Mouse (Mus musculus) embryonic fibroblast, embryonic 13.5 days (primary cell): ENCODE measurements around the gene Sept1.
A peak's percentile ranks its signal among the peaks of the same experiment; 100 is the strongest.

Experiments used
- CTCF ChIP-seq: IDR thresholded peaks from 2 replicates; pipeline ENCODE4 v1.5.1; 2011; ENCODE audit warnings: mild to moderate bottlenecking, control low read depth, low read length, moderate library complexity, borderline replicate concordance; ENCODE audit not compliant: insufficient read depth
- POLR2A ChIP-seq: IDR thresholded peaks from 2 replicates; pipeline ENCODE4 v1.6.1; 2011; ENCODE audit warnings: low read depth, mild to moderate bottlenecking, control low read depth, low read length, moderate library complexity

DNA sequence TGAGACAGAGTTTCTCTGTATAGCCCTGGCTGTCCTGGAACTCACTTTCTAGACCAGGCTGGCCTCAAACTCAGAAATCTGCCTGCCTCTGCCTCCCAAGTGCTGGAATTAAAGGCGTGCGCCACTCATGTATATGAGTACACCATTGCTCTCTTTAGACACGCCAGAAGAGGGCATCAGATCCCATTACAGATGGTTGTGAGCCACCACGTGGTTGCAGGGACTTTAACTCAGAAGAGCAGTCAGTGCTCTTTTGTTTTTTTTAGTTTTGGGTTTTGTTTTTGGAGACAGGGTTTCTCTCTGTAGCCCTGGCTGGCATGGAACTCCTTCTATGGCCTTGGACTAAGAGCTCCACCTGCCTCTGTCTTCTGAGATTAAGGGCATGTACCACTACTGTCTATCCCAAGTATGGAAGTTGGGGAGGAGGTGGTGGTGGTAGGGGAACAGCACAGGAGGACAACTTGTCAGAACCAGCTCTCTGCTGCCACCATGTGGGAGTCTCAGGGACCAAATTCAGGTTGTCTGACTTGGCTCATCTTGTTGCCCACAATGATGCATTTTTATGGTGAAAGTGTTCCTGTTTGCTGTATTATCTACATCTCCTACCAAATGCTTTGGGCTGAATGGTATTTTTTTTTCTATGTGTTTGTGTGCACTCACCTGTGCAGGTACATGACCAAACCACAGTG is 4.2 kb downstream of the Sept1 start:
- peak; percentile 58; the same call in 1 of the 2 replicates for TF ChIP-seq CTCF
- TF ChIP-seq POLR2A: 0 out of 2 replicates have a peak, but pooled peaks have one; percentile 36
